Mouse (Mus musculus) cerebellum, adult 11 months (tissue): Measurements from ENCODE around the gene Scarb1.
"Not testable (repeated sequence)": the region's sequence is repeated elsewhere in the genome, so short reads cannot be mapped to it uniquely, and the experiment has no call there.

Source experiments
- DNase-seq: peaks from one replicate; pipeline ENCODE4 v3.0.0; 2022

The Scarb1 gene

GRCm38 (mm10) chr5:125340547-125341262 is at the start of gene Scarb1:
TSS of gene Scarb1 (minus strand) at chr5:125341094.
- peak; percentile 63 for DNase-seq

GRCm38 (mm10) chr5:125389579-125390441 is 48.9 kb upstream of the Scarb1 start, which contains the start of gene Ubc:
TSS of gene Ubc (minus strand) at chr5:125390202.
- DNase-seq = peak; percentile 83

- peak; percentile 78 for DNase-seq
Observed at GRCm38 (mm10) chr5:125389131-125389578, 48.3 kb upstream of the Scarb1 start, which contains the start of gene Gm10382. TSS of gene Gm10382 (plus strand) at chr5:125389322.

GRCm38 (mm10) chr5:125388358-125389092 is 47.6 kb upstream of the Scarb1 start:
- DNase-seq = no peak

GRCm38 (mm10) chr5:125387295-125387694 is 46.4 kb upstream of the Scarb1 start:
- DNase-seq = not testable (repeated sequence)

- no peak for DNase-seq
Observed at GRCm38 (mm10) chr5:125385215-125385940, 44.5 kb upstream of the Scarb1 start.

- no peak for DNase-seq
Observed at GRCm38 (mm10) chr5:125384512-125385214, 43.8 kb upstream of the Scarb1 start.

- no peak for DNase-seq
Observed at GRCm38 (mm10) chr5:125383637-125384420, 42.9 kb upstream of the Scarb1 start.

- DNase-seq = peak; percentile 61
Observed at GRCm38 (mm10) chr5:125382673-125383558, 42.0 kb upstream of the Scarb1 start.

GRCm38 (mm10) chr5:125381954-125382672 is 41.2 kb upstream of the Scarb1 start:
- no peak for DNase-seq

GRCm38 (mm10) chr5:125378919-125379318 is 38.0 kb upstream of the Scarb1 start:
- no peak for DNase-seq

- no peak for DNase-seq
Observed at GRCm38 (mm10) chr5:125377214-125377613, 36.3 kb upstream of the Scarb1 start.

- DNase-seq = no peak
Observed at GRCm38 (mm10) chr5:125375871-125376270, 35.0 kb upstream of the Scarb1 start.

GRCm38 (mm10) chr5:125372027-125372426 is 31.1 kb upstream of the Scarb1 start:
- no peak for DNase-seq

- DNase-seq = no peak
Observed at GRCm38 (mm10) chr5:125370950-125371693, 30.2 kb upstream of the Scarb1 start.

GRCm38 (mm10) chr5:125368568-125368967 is 27.7 kb upstream of the Scarb1 start:
- peak; percentile 54 for DNase-seq

- no peak for DNase-seq
Observed at GRCm38 (mm10) chr5:125368156-125368555, 27.3 kb upstream of the Scarb1 start.

GRCm38 (mm10) chr5:125364851-125365429 is 24.0 kb upstream of the Scarb1 start:
- no peak for DNase-seq
